Mouse (Mus musculus): ENCODE data around the gene Oat.

The Oat gene

DNA sequence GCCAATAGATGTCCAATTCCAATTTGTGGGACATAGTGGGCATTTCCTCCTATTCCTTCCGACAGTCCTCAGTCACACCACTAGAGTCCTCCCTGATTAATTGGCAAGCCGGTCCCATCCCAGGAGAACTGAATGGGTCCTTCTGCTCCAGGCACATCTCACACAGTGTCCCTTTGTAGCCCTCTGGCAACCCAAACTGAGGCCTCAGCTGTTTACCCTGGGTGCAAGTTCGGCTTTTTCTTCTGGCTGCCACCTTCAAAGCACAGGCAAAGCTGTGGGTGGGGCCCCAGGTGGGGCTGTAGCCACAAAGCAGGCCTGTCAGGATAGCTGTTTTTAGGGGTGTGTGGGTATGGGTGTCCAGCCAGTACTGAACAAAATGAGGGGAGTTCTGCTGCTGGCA lies 29.1 kb downstream of the Oat start:
- DNase-seq (ENCODE audit: low read depth, low spot score): no peak

DNA sequence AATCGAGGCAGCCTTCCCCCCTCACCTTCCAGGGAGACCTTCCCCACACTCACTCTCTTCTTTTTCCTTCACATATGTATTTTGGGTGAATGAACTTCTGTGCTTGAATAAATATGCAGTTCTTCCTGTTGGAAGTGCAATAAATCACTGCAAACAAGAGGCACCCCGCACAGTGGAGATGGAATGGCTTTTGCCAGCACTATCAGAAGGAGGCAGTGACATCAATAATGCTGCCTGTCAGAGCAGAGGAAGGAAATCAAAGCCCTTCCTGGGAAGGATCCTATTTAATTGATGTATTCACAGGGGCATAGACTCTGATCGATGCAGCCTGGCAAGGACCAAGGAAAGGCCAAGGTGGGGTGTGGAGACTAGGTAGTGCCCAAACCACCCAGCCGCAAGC lies 33.8 kb downstream of the Oat start:
- DNase-seq (ENCODE audit: low read depth, low spot score): no peak

DNA sequence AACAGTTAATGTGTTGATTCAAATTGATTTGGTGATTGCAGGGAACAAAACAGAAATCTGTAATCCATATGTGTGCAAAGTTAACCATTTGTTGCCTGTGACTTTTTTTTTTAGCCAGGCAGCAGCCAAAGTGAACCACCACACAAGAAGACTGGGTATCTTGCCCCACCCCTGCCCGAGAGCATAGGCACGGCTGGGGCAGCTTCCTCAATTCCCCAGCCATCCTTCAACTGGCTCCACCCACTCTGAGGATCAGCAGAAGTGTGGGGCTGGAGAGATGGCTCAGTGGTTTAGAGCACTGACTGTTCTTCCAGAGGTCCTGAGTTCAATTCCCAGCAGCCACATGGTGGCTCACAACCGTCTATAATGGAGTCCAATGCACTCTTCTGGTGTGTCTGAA lies 34.6 kb downstream of the Oat start:
- DNase-seq (ENCODE audit: low read depth, low spot score): no peak

DNA sequence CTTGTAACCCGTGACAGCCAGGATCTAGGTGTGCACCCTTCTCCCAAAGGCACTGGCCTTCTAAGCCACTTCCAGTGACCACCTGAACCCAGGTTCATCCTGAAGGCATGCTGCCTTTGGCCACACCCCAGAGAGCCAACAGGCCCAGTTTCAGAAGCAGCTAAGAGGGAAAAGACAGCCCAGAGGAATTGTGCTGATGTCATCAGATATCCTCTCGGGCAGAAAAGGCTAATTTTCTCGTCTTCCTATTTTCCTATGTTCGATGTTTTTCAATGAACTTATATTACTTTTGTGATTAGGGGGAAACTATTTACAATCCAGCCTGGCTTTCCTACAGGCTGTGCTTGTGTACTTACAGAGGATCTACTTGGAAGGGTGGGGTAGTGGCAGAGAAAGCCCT lies 35.6 kb downstream of the Oat start:
- no peak for DNase-seq (ENCODE audit: low read depth, low spot score)

DNA sequence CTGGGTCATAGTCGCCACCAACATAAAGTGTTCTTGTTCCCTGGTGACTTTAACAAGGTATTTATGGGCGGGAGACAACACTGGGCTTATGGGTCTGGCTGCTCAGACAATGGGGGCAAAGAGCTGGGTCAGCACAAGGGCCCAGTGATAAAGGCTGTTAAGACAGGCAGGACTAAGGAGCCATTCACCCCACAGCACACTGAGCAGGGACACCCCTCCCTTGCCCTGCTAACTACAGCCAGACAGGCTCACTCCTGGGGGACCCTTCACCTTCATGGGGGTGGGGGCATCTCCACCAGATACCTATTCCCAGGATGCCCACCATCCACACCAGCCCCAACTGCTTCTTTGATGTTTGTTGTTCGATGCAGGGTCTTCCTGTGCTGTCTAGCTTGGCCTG lies 47.0 kb downstream of the Oat start:
- no peak for DNase-seq (ENCODE audit: low read depth, low spot score)

DNA sequence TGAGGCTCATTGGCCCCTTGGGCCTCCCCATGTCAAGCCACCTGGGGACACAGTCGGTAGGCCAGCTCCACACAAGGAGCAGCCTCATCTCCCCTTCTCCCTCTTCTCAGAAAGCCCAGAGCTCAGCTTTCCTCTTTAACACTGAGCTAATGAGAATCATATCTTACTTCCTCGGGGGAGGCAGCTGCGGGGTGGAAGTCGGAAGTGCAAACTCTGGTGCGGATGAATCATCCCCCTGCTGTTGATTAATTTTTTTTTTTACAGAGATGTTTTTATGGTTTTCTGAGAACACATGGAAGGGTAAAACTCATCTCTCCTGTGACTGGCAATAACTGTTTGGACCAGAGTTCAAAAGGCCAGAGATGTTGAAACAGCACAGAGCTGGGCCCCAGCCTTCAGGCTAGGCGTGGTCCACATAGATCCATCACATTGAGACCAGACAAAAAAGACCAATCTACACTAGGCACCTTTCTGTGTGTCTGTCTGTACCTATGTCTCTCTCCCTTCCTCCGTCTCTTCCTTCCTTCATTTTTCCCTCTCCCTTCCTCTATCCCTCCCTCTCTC lies 62.7 kb downstream of the Oat start:
- no peak for DNase-seq (ENCODE audit: low read depth, low spot score)

DNA sequence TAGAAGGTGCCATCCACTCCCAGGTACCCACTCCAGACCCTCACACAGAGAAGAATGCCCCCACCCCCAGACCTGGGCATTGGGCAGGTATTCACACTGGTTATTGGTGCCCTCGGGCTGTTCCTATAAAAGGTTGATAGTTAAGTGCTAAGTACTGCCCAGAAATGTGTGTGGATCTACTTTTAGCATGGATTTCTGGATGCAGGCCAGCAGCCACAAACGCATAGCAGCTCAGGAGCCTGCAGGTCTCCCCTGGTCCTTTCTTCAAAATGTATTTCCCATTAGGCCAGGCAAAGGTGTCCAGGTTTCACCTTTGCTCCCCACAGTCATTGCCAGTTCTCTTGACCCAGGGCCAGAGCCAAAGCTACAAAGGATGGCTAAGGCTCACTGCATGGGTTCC lies 67.1 kb downstream of the Oat start:
- DNase-seq (ENCODE audit: low read depth, low spot score): no peak
